Mouse (Mus musculus): ENCODE results near the gene Nipsnap1.

Nipsnap1 gene

GRCm38 (mm10) chr11:4865645-4866251 is 8.0 kb upstream of the Nipsnap1 start:
- DNase-seq (ENCODE audit: low spot score), result peak; percentile 86

- DNase-seq (ENCODE audit: low spot score), result no peak
These were observed 800 bp downstream of the Nipsnap1 start for GRCm38 (mm10) chr11:4874551-4874950.

GRCm38 (mm10) chr11:4881087-4881486 is 7.3 kb downstream of the Nipsnap1 start:
- DNase-seq (ENCODE audit: low spot score), result no peak

- DNase-seq (ENCODE audit: low spot score), result peak; percentile 69
These were observed 9.3 kb downstream of the Nipsnap1 start for GRCm38 (mm10) chr11:4882892-4883627.

GRCm38 (mm10) chr11:4885385-4885903 is 11.7 kb downstream of the Nipsnap1 start:
- DNase-seq (ENCODE audit: low spot score), result peak; percentile 29

GRCm38 (mm10) chr11:4886987-4887386 is 13.2 kb downstream of the Nipsnap1 start:
- DNase-seq (ENCODE audit: low spot score), result peak; percentile 73

- peak; percentile 92 for DNase-seq (ENCODE audit: low spot score)
These were observed 21.4 kb downstream of the Nipsnap1 start, which contains the start of gene Thoc5 for GRCm38 (mm10) chr11:4894848-4895816. Gene Thoc5 (plus strand): TSS chr11:4895320.

GRCm38 (mm10) chr11:4900437-4900836 is 26.7 kb downstream of the Nipsnap1 start:
- no peak for DNase-seq (ENCODE audit: low spot score)

GRCm38 (mm10) chr11:4901956-4902355 is 28.2 kb downstream of the Nipsnap1 start:
- no peak for DNase-seq (ENCODE audit: low spot score)

GRCm38 (mm10) chr11:4906231-4906630 is 32.5 kb downstream of the Nipsnap1 start:
- peak; percentile 65 for DNase-seq (ENCODE audit: low spot score)

- DNase-seq (ENCODE audit: low spot score), result peak; percentile 74
These were observed 42.3 kb downstream of the Nipsnap1 start for GRCm38 (mm10) chr11:4916068-4916467.

- DNase-seq (ENCODE audit: low spot score), result no peak
These were observed 47.5 kb downstream of the Nipsnap1 start for GRCm38 (mm10) chr11:4921281-4921680.

- no peak for DNase-seq (ENCODE audit: low spot score)
These were observed 48.0 kb downstream of the Nipsnap1 start for GRCm38 (mm10) chr11:4921751-4922150.

GRCm38 (mm10) chr11:4927224-4927623 is 53.5 kb downstream of the Nipsnap1 start:
- no peak for DNase-seq (ENCODE audit: low spot score)

GRCm38 (mm10) chr11:4931009-4931601 is 57.4 kb downstream of the Nipsnap1 start:
- peak; percentile 17 for DNase-seq (ENCODE audit: low spot score)

- no peak for DNase-seq (ENCODE audit: low spot score)
These were observed 62.5 kb downstream of the Nipsnap1 start for GRCm38 (mm10) chr11:4936243-4936642.
